Mouse (Mus musculus): ENCODE data around the gene Gna11. TPM values are rescaled to one million over a fixed set of nuclear protein-coding genes. Genes with fewer than 3 reads are reported as not detected.

The Gna11 gene
- 54.9 and 57.4 TPM in 2 replicates for polyA plus RNA-seq (2014; fragmentation: Nextera tagmentation; extraction: Ambion mirVana)

DNA sequence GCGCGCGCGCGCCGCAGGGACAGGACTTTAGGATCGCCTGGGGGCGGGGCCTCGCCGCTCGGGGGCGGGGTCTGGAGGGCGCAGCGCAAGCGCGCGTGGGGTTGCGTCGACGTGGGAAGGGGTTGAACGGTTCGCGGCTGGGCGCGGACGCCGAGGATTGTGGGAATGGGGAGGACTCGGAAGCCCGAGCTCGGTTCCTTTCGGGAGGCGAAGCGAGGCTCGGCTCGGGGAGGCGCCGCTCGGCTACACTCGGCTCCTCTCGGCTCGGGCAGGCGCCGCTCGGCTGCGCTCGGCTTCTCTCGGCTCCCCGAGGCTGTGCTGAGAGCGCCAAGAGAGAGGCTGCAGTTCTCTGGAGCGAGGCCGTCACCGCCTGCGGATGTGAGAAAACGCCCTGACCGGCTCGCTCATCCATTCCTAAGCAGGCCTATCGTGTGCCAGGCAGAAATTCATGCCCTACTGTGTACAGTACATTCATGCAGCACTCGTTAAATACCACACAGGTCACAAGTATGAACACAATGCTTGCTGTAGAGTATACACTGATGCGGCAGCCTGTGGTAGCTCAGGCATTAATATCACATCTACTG is at the start of gene Gna11:
Gene Gna11, minus strand, starts transcription at position 30 of the 587 bp plus-strand sequence.
- Histone ChIP-seq H3K9ac (ENCODE audit: low read length) (peak within 1 kb of the TSS; percentile 93), H3K4me2 (ENCODE audit: low read length) (peak within 1 kb of the TSS; percentile 98), H3K27ac (replicated peaks in 1 of 2; ENCODE audit: control insufficient read depth in 1 of 2, insufficient read depth in 1 of 2, low read depth in 2 of 2, low read length in 2 of 2) (peak within 1 kb of the TSS; percentile 58 to 75), H3K9me3 (ENCODE audit: control insufficient read depth, low read length) (no peaks in the 10 kb centered on the region), H3K4me3 (ENCODE audit: control insufficient read depth in 1 of 2, insufficient read depth in 1 of 2, low read depth in 1 of 2, low read length in 2 of 2) (peak within 1 kb of the TSS; percentile 80 to 97), H3K36me3 (ENCODE audit: control insufficient read depth, insufficient read depth, low read length) (no peaks in the 10 kb centered on the region), H3K4me1 (ENCODE audit: control insufficient read depth in 2 of 2, insufficient read depth in 2 of 2, low read length in 2 of 2) (peaks cover 20 to 34% of the 10 kb centered on the region in 2 experiments), H3K27me3 (ENCODE audit: control insufficient read depth, insufficient read depth, low read length) (no peaks in the 10 kb centered on the region)
- ATAC-seq (ENCODE audit: insufficient number of reproducible peaks, insufficient read depth, low FRiP score, low read depth): peak; percentile 96
- WGBS: 2% methylated on average over 56 of the region's 59 CpGs

DNA sequence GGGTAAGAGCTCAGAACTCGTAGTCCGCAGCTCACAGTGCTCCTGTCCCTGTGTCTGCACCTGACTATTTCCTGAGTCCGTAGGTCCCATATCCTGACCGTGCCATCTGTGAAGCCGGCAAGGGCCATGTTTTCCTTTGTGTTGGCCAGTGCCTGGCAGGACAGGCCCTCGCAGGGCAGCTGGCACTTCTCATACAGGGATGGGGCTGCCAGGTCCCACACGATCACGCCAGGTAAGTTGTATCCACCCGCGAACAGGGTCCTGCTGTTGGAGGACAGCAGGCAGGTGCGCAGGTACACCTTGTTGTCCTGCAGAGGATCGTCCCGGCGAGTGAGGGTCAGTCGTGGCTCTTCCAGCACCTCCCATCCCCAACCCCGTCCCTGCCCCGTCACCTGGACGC is 48.9 kb upstream of the Gna11 start:
- H3K9me3 ChIP-seq (ENCODE audit: control insufficient read depth, low read length): no peaks in the 10 kb centered on the region
- no peak overlapping the region for H3K9ac ChIP-seq (ENCODE audit: low read length)
- ATAC-seq (ENCODE audit: insufficient number of reproducible peaks, insufficient read depth, low FRiP score, low read depth): no peak
- peaks cover 18 to 28% of the 10 kb centered on the region in 2 experiments for H3K4me1 ChIP-seq (ENCODE audit: control insufficient read depth in 2 of 2, insufficient read depth in 2 of 2, low read length in 2 of 2)
- 72% methylated on average over 18 of the region's 18 CpGs for WGBS
- peaks cover 17% of the 10 kb centered on the region for H3K36me3 ChIP-seq (ENCODE audit: control insufficient read depth, insufficient read depth, low read length)
- H3K27ac ChIP-seq (replicated peaks in 1 of 2; ENCODE audit: control insufficient read depth in 1 of 2, insufficient read depth in 1 of 2, low read depth in 2 of 2, low read length in 2 of 2): no peak overlapping the region
- H3K27me3 ChIP-seq (ENCODE audit: control insufficient read depth, insufficient read depth, low read length): peaks cover 5% of the 10 kb centered on the region; the same call in 1 of the 2 replicates
- H3K4me3 ChIP-seq (ENCODE audit: control insufficient read depth in 1 of 2, insufficient read depth in 1 of 2, low read depth in 1 of 2, low read length in 2 of 2): no peak overlapping the region
- no peak overlapping the region for H3K4me2 ChIP-seq (ENCODE audit: low read length)

DNA sequence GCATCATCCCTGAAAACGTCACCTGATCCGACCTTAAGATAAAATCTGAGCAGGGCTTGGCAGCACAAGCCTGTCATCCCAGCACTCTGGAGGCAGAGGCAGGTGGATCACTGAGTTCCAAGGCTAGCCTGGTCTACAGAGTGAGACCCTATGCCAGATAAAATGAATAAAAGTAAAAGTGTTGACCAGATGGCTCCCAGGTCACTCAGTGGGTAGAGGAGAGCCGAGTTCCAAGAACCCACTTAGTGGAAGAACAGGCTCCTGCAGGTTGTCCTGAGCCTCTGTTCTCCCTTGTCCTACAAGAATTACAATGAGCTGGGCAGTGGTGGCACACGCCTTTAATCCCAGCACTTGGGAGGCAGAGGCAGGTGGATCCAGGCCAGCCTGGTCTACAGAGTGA is 48.2 kb upstream of the Gna11 start:
- H3K4me3 ChIP-seq (ENCODE audit: control insufficient read depth in 1 of 2, insufficient read depth in 1 of 2, low read depth in 1 of 2, low read length in 2 of 2): no peak overlapping the region
- H3K27me3 ChIP-seq (ENCODE audit: control insufficient read depth, insufficient read depth, low read length): peaks cover 5% of the 10 kb centered on the region; the same call in 1 of the 2 replicates

DNA sequence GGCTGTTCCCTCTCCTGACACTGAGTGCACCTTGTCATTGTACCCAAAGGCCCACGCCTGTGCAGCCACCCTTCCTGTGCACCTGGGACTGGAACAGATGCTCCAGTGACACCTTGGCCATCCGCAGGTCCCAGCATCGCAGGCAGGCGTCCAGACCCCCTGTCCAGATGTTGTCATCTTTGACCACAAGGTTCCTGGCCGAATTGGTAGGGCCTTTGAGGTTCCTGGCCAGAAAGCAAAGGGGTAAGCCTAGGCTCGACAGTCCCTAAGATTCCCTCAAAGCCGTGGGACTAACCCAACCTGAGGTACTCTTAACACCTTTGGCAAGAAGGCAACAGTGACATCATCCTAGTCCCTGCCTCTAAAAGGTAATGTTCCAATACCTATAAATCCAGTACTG is 47.6 kb upstream of the Gna11 start:
- Histone ChIP-seq H3K4me2 (ENCODE audit: low read length) (no peak overlapping the region), H3K4me3 (ENCODE audit: control insufficient read depth in 1 of 2, insufficient read depth in 1 of 2, low read depth in 1 of 2, low read length in 2 of 2) (no peak overlapping the region), H3K9me3 (ENCODE audit: control insufficient read depth, low read length) (no peaks in the 10 kb centered on the region), H3K4me1 (ENCODE audit: control insufficient read depth in 2 of 2, insufficient read depth in 2 of 2, low read length in 2 of 2) (peaks cover 16 to 23% of the 10 kb centered on the region in 2 experiments), H3K9ac (ENCODE audit: low read length) (no peak overlapping the region), H3K36me3 (ENCODE audit: control insufficient read depth, insufficient read depth, low read length) (peaks cover 30% of the 10 kb centered on the region), H3K27me3 (ENCODE audit: control insufficient read depth, insufficient read depth, low read length) (peaks cover 5% of the 10 kb centered on the region; the same call in 1 of the 2 replicates), H3K27ac (replicated peaks in 1 of 2; ENCODE audit: control insufficient read depth in 1 of 2, insufficient read depth in 1 of 2, low read depth in 2 of 2, low read length in 2 of 2) (no peak overlapping the region)
- WGBS: 81% methylated on average over 7 of the region's 7 CpGs
- no peak for ATAC-seq (ENCODE audit: insufficient number of reproducible peaks, insufficient read depth, low FRiP score, low read depth)

More for the DNA sequence above, 48.2 kb upstream of the Gna11 start:
- H3K4me1 ChIP-seq (ENCODE audit: control insufficient read depth in 2 of 2, insufficient read depth in 2 of 2, low read length in 2 of 2): peaks cover 18 to 28% of the 10 kb centered on the region in 2 experiments
- no peak overlapping the region for H3K27ac ChIP-seq (replicated peaks in 1 of 2; ENCODE audit: control insufficient read depth in 1 of 2, insufficient read depth in 1 of 2, low read depth in 2 of 2, low read length in 2 of 2)
- WGBS: 65% methylated on average over 4 of the region's 4 CpGs
- no peak overlapping the region for H3K9ac ChIP-seq (ENCODE audit: low read length)
- H3K9me3 ChIP-seq (ENCODE audit: control insufficient read depth, low read length): no peaks in the 10 kb centered on the region
- H3K36me3 ChIP-seq (ENCODE audit: control insufficient read depth, insufficient read depth, low read length): peaks cover 24% of the 10 kb centered on the region
- H3K4me2 ChIP-seq (ENCODE audit: low read length): no peak overlapping the region
- no peak for ATAC-seq (ENCODE audit: insufficient number of reproducible peaks, insufficient read depth, low FRiP score, low read depth)

DNA sequence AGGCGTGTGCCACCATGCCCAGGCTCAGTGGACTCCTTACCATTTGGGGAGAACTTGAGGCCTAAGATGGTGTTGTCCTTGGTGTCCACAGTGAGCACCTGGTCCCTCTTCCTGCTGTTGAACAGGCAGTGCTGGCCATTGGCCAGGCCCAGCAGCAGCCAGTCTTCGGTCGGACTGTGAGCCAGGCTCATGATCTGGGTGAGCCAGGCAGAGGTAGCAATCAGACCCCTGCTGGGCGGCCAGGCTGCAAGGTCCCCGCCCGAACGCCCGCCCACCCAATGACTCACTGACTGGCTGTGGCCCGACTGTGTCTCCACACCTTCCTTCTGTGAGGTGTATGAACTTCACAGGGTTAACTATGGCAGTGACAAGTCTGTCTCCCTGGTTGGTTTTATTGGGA is 46.9 kb upstream of the Gna11 start:
- Histone ChIP-seq H3K9ac (ENCODE audit: low read length) (no peak overlapping the region), H3K4me2 (ENCODE audit: low read length) (no peak overlapping the region), H3K4me3 (ENCODE audit: control insufficient read depth in 1 of 2, insufficient read depth in 1 of 2, low read depth in 1 of 2, low read length in 2 of 2) (no peak overlapping the region), H3K4me1 (ENCODE audit: control insufficient read depth in 2 of 2, insufficient read depth in 2 of 2, low read length in 2 of 2) (peaks cover 11 to 15% of the 10 kb centered on the region in 2 experiments), H3K27me3 (ENCODE audit: control insufficient read depth, insufficient read depth, low read length) (peaks cover 5% of the 10 kb centered on the region; the same call in 1 of the 2 replicates), H3K9me3 (ENCODE audit: control insufficient read depth, low read length) (no peaks in the 10 kb centered on the region), H3K36me3 (ENCODE audit: control insufficient read depth, insufficient read depth, low read length) (peaks cover 37% of the 10 kb centered on the region), H3K27ac (replicated peaks in 1 of 2; ENCODE audit: control insufficient read depth in 1 of 2, insufficient read depth in 1 of 2, low read depth in 2 of 2, low read length in 2 of 2) (no peak overlapping the region)
- ATAC-seq (ENCODE audit: insufficient number of reproducible peaks, insufficient read depth, low FRiP score, low read depth): no peak
- 56% methylated on average over 9 of the region's 9 CpGs for WGBS

DNA sequence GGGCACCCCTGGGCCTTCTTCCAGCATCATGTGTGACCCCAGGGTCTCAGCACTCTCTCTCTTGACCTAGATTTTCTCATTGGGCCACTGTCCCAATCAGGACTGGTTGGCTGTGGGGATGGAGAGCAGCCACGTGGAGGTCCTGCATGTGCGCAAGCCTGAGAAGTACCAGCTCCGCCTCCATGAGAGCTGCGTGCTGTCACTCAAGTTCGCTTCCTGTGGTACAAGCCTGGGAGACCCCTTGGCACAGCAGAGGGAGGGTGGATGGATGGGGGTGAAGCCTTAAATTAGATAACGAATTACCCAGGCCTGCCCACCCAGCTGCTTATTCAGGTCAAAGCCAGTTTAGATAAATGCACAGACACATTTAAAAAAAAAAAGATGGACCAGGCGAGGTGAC is 43.7 kb upstream of the Gna11 start:
- no peak for ATAC-seq (ENCODE audit: insufficient number of reproducible peaks, insufficient read depth, low FRiP score, low read depth)
- Histone ChIP-seq H3K4me2 (ENCODE audit: low read length) (no peak overlapping the region), H3K36me3 (ENCODE audit: control insufficient read depth, insufficient read depth, low read length) (peaks cover 65% of the 10 kb centered on the region), H3K27ac (replicated peaks in 1 of 2; ENCODE audit: control insufficient read depth in 1 of 2, insufficient read depth in 1 of 2, low read depth in 2 of 2, low read length in 2 of 2) (no peak overlapping the region), H3K4me1 (ENCODE audit: control insufficient read depth in 2 of 2, insufficient read depth in 2 of 2, low read length in 2 of 2) (no peaks in the 10 kb centered on the region), H3K27me3 (ENCODE audit: control insufficient read depth, insufficient read depth, low read length) (no peaks in the 10 kb centered on the region), H3K9ac (ENCODE audit: low read length) (no peak overlapping the region), H3K4me3 (ENCODE audit: control insufficient read depth in 1 of 2, insufficient read depth in 1 of 2, low read depth in 1 of 2, low read length in 2 of 2) (no peak overlapping the region), H3K9me3 (ENCODE audit: control insufficient read depth, low read length) (no peaks in the 10 kb centered on the region)
- WGBS: 69% methylated on average over 7 of the region's 7 CpGs

DNA sequence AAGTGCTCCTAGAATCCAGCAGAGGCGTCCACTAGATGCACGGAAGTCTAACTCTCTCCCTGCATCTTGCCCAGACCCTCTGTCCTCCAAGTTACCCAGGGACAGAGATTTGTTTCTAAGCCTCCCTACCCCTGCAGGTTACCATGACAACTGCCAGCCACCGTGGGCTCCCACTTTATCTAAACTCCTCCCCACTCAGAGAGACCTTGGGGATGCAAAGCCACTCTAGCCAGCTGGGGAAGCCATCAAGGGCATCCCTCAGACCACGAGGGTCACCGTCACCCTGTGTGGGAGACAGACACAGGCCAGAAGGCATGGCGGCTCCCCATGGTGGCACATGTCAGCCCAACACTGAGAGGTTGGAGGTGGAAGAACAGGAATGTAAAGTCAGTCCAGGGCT is 38.4 kb upstream of the Gna11 start:
- H3K27me3 ChIP-seq (ENCODE audit: control insufficient read depth, insufficient read depth, low read length): 0 out of 2 replicates have a peak, but pooled peaks cover 7% of the 10 kb centered on the region
- 51% methylated on average over 6 of the region's 6 CpGs for WGBS
- H3K9ac ChIP-seq (ENCODE audit: low read length): no peak overlapping the region
- no peaks in the 10 kb centered on the region for H3K9me3 ChIP-seq (ENCODE audit: control insufficient read depth, low read length)
- H3K27ac ChIP-seq (replicated peaks in 1 of 2; ENCODE audit: control insufficient read depth in 1 of 2, insufficient read depth in 1 of 2, low read depth in 2 of 2, low read length in 2 of 2): no peak overlapping the region
- peaks cover 3 to 4% of the 10 kb centered on the region in 2 experiments; a peak in 1 of 4 replicates for H3K4me1 ChIP-seq (ENCODE audit: control insufficient read depth in 2 of 2, insufficient read depth in 2 of 2, low read length in 2 of 2)
- H3K4me2 ChIP-seq (ENCODE audit: low read length): no peak overlapping the region
- no peak for ATAC-seq (ENCODE audit: insufficient number of reproducible peaks, insufficient read depth, low FRiP score, low read depth)
- H3K4me3 ChIP-seq (ENCODE audit: control insufficient read depth in 1 of 2, insufficient read depth in 1 of 2, low read depth in 1 of 2, low read length in 2 of 2): no peak overlapping the region
- H3K36me3 ChIP-seq (ENCODE audit: control insufficient read depth, insufficient read depth, low read length): peaks cover 64% of the 10 kb centered on the region
